Mouse (Mus musculus) adrenal gland, adult (tissue): ENCODE measurements at regions not wholly inside any gene's neighbourhood (a gene's known extent, or its start where the extent isn't known, plus 50 kb on each side); places are given as distances from the start of the nearest gene placed in this dataset.
A peak's percentile ranks its signal among the peaks of the same experiment; 100 is the strongest.

Experiments
- DNase-seq, 2 experiments: peaks; one replicate each; pipeline ENCODE4 v3.0.0; 2022 to 2023; ENCODE audit warnings: low spot score in 1 of 2; ENCODE audit not compliant: inconsistent age in 2 of 2

- DNase-seq, result no peak
Observed at GRCm38 (mm10) chr5:144621967-144622366, 76.3 kb downstream of the Nptx2 start.

- no peak for DNase-seq
Observed at GRCm38 (mm10) chr5:144623358-144623757, 77.7 kb downstream of the Nptx2 start.

GRCm38 (mm10) chr5:144632295-144632694, 86.6 kb downstream of the Nptx2 start:
- DNase-seq, result no peak

- DNase-seq, result peak; percentile 51 to 75
Observed at GRCm38 (mm10) chr5:144638631-144639030, 92.9 kb downstream of the Nptx2 start.

GRCm38 (mm10) chr5:144639639-144640038, 93.9 kb downstream of the Nptx2 start:
- peak; percentile 64 to 85 for DNase-seq

GRCm38 (mm10) chr5:144642766-144643165, 97.1 kb downstream of the Nptx2 start:
- DNase-seq, result no peak

- DNase-seq, result no peak
Observed at GRCm38 (mm10) chr5:144643438-144643837, 97.7 kb downstream of the Nptx2 start.

- DNase-seq, result no peak
Observed at GRCm38 (mm10) chr5:144645367-144645766, 99.7 kb downstream of the Nptx2 start.

GRCm38 (mm10) chr5:144647311-144648104, 101.8 kb downstream of the Nptx2 start:
- no peak for DNase-seq

GRCm38 (mm10) chr5:144652231-144652630, 106.5 kb downstream of the Nptx2 start:
- DNase-seq, result peak in 1 of 2 experiments; percentile 39

GRCm38 (mm10) chr5:144662031-144662430, 99.6 kb downstream of the Tmem130 start:
- DNase-seq, result no peak

- DNase-seq, result no peak
Observed at GRCm38 (mm10) chr5:144663981-144664380, 97.6 kb downstream of the Tmem130 start.

- no peak for DNase-seq
Observed at GRCm38 (mm10) chr5:144664571-144665295, 96.9 kb downstream of the Tmem130 start.

GRCm38 (mm10) chr5:144668060-144668459, 93.6 kb downstream of the Tmem130 start:
- no peak for DNase-seq

GRCm38 (mm10) chr5:144678815-144679750, 82.5 kb downstream of the Tmem130 start:
- DNase-seq, result no peak

GRCm38 (mm10) chr5:144684184-144684583, 77.4 kb downstream of the Tmem130 start:
- DNase-seq, result no peak
